8 mouse cellular contexts compared by ENCODE assay signal in genomic region chr2:92372767-92373436, GRCm38 (mm10). TPM values are rescaled to one million over a fixed set of nuclear protein-coding genes. Genes with fewer than 3 reads are reported as not detected.
DNase-seq lines count a peak whose midpoint lies in the region; ATAC-seq lines count a peak whose summit lies in the region.

No protein-coding gene starts in this region.

- ATAC-seq in megakaryocyte progenitor cell, adult 5-6 weeks (replicated peaks; ENCODE audit: poor library complexity) = no peak

- DNase-seq in cerebellum, adult 11-12 months = peak; percentile 69
- DNase-seq in cerebellum, postnatal 4 days (ENCODE audit: low spot score in 2 of 2) = no peak
- DNase-seq in urinary bladder, postnatal 14 days (ENCODE audit: low spot score) = peak; percentile 80
- no peak for DNase-seq in urinary bladder, postnatal 4 days (ENCODE audit: low spot score in 2 of 2)
- DNase-seq in kidney, postnatal 36 days = peak; percentile 90
- no peak for DNase-seq in right cerebral cortex, adult 2 months (ENCODE audit: low spot score in 2 of 2)
- no peak for DNase-seq in frontal cortex, postnatal 14 days (ENCODE audit: low spot score in 2 of 2)

RNA-seq across cellular contexts. Expression of gene Pex16, which starts 1.6 kb away (rescaled TPM):
- 10.3 and 22.1 TPM in 2 replicates for total RNA-seq in megakaryocyte progenitor cell, adult 5-6 weeks (2015)
- 11.3 and 16.7 TPM in 2 replicates for total RNA-seq in megakaryocyte progenitor cell, adult 5-6 weeks (2017)

RNA-seq across cellular contexts. Expression of gene Large2, which starts 1.8 kb away (rescaled TPM):
- 0.32 and 0.69 TPM in 2 replicates for total RNA-seq in megakaryocyte progenitor cell, adult 5-6 weeks (2015)
- 0.47 TPM in 1 of 2 replicates, not detected in the other for total RNA-seq in megakaryocyte progenitor cell, adult 5-6 weeks (2017)

RNA-seq across cellular contexts. Expression of gene 1700029I15Rik, which starts 9.4 kb away (rescaled TPM):
- 1.6 and 2.1 TPM in 2 replicates for total RNA-seq in megakaryocyte progenitor cell, adult 5-6 weeks (2015)
- 1.3 and 2.5 TPM in 2 replicates for total RNA-seq in megakaryocyte progenitor cell, adult 5-6 weeks (2017)

RNA-seq across cellular contexts. Expression of gene Mapk8ip1, which starts 28.2 kb away (rescaled TPM):
- not detected in 2 replicates for total RNA-seq in megakaryocyte progenitor cell, adult 5-6 weeks (2015)
- total RNA-seq in megakaryocyte progenitor cell, adult 5-6 weeks (2017) = 0.07 TPM in 1 of 2 replicates, not detected in the other

Comparison
In these comparisons a context has a peak if more than half of its experiments do, and no peak if none do; other contexts are left out.
1. DNase-seq: peak in cerebellum, adult 11-12 months (single experiment), urinary bladder, postnatal 14 days (single experiment) and kidney, postnatal 36 days (2 of 2); none in cerebellum, postnatal 4 days (0 of 2), urinary bladder, postnatal 4 days (0 of 2), right cerebral cortex, adult 2 months (0 of 2) and frontal cortex, postnatal 14 days (0 of 2).